22 mouse cellular contexts compared by ENCODE assay signal in genomic region chr16:43647641-43648040, GRCm38 (mm10). TPM values are rescaled to one million over a fixed set of nuclear protein-coding genes. Genes with fewer than 3 reads are reported as not detected.
A peak's percentile ranks its signal among the peaks of the same experiment; 100 is the strongest.
DNase-seq lines count a peak whose midpoint lies in the region; ATAC-seq and TF ChIP-seq lines count a peak whose summit lies in the region.
"Had no signal": no experiment of that assay in that cellular context is flagged by ENCODE, and none has a peak within 500 bp of the region (broad histone marks: within the 10 kb centered on the region; RNA-seq: fewer than 3 reads in every experiment).

No protein-coding gene starts in this region.

- H3K9ac ChIP-seq in heart, embryonic 12.5 days: no peak overlapping the region
- no peak overlapping the region for H3K9ac ChIP-seq in midbrain, embryonic 11.5 days (ENCODE audit: low read length)
- H3K9ac ChIP-seq in midbrain, embryonic 15.5 days: no peak overlapping the region
- H3K9ac ChIP-seq in MEL (ENCODE audit: control insufficient read depth, low read depth, low read length, poor library complexity, severe bottlenecking): no peak overlapping the region
- no peak overlapping the region for H3K9ac ChIP-seq in kidney, embryonic 16.5 days (replicated peaks; ENCODE audit: low read length)

- peaks cover 3% of the 10 kb centered on the region; the same call in 1 of the 2 replicates for H3K36me3 ChIP-seq in heart, embryonic 12.5 days
- H3K36me3 ChIP-seq in midbrain, embryonic 11.5 days (ENCODE audit: control insufficient read depth, insufficient read depth, low read length): no peaks in the 10 kb centered on the region
- no peaks in the 10 kb centered on the region for H3K36me3 ChIP-seq in midbrain, embryonic 15.5 days (replicated peaks)
- H3K36me3 ChIP-seq in MEL (ENCODE audit: control insufficient read depth in 1 of 2, insufficient read depth in 2 of 2, low read length in 2 of 2): peaks cover 0 to 30% of the 10 kb centered on the region in 2 experiments; a peak in 2 of 4 replicates
- H3K36me3 ChIP-seq in kidney, embryonic 16.5 days (ENCODE audit: insufficient read depth, low read length): no peaks in the 10 kb centered on the region
- H3K36me3 ChIP-seq: G1E had no signal

- no peak overlapping the region for H3K4me2 ChIP-seq in heart, embryonic 12.5 days
- no peak overlapping the region for H3K4me2 ChIP-seq in midbrain, embryonic 11.5 days
- H3K4me2 ChIP-seq in midbrain, embryonic 15.5 days: no peak overlapping the region
- H3K4me2 ChIP-seq in kidney, embryonic 16.5 days (replicated peaks; ENCODE audit: low read depth, low read length): no peak overlapping the region

- TF ChIP-seq CTCF in MEL (IDR thresholded peaks at IDR 0.05 in 2 of 3, conservative IDR thresholded peaks at IDR 0.05 in 1 of 3; ENCODE audit: control insufficient read depth in 1 of 3, insufficient read depth in 1 of 3, low read depth in 2 of 3, low read length in 3 of 3, poor library complexity in 1 of 3, severe bottlenecking in 1 of 3): no peak

- 75% methylated on average over 1 of the region's 1 CpGs for WGBS in heart, embryonic 12.5 days
- WGBS in midbrain, embryonic 11.5 days: 86% methylated on average over 1 of the region's 1 CpGs
- WGBS in midbrain, embryonic 15.5 days: 89% methylated on average over 1 of the region's 1 CpGs
- 88% methylated on average over 1 of the region's 1 CpGs for WGBS in kidney, embryonic 16.5 days

- H3K4me3 ChIP-seq in heart, embryonic 12.5 days: no peak overlapping the region
- no peak overlapping the region for H3K4me3 ChIP-seq in midbrain, embryonic 11.5 days (ENCODE audit: low read depth, low read length)
- H3K4me3 ChIP-seq in midbrain, embryonic 15.5 days: no peak overlapping the region
- H3K4me3 ChIP-seq in MEL (ENCODE audit: control insufficient read depth in 1 of 2, insufficient read depth in 1 of 2, low read depth in 2 of 2, low read length in 2 of 2): no peak overlapping the region
- H3K4me3 ChIP-seq in kidney, embryonic 16.5 days (ENCODE audit: low read length): no peak overlapping the region

- TF ChIP-seq EP300 in MEL (IDR thresholded peaks at IDR 0.05; ENCODE audit: low read depth in 1 of 2, low read length in 2 of 2): peak; percentile 26 to 28; a peak in 2 of 4 replicates

- no peaks in the 10 kb centered on the region for H3K79me2 ChIP-seq in MEL (ENCODE audit: control insufficient read depth, insufficient read depth, low read length, poor library complexity)

- peaks cover 7% of the 10 kb centered on the region for H3K4me1 ChIP-seq in heart, embryonic 12.5 days (replicated peaks)
- H3K4me1 ChIP-seq in midbrain, embryonic 11.5 days (ENCODE audit: control insufficient read depth, insufficient read depth, low read length): no peaks in the 10 kb centered on the region
- no peaks in the 10 kb centered on the region for H3K4me1 ChIP-seq in midbrain, embryonic 15.5 days
- peaks cover 19 to 27% of the 10 kb centered on the region in 2 experiments for H3K4me1 ChIP-seq in MEL (ENCODE audit: control insufficient read depth in 1 of 2, insufficient read depth in 2 of 2, low read length in 2 of 2)
- no peaks in the 10 kb centered on the region for H3K4me1 ChIP-seq in kidney, embryonic 16.5 days (ENCODE audit: insufficient read depth, low read length)

- H3K27me3 ChIP-seq in heart, embryonic 12.5 days (replicated peaks): no peaks in the 10 kb centered on the region
- H3K27me3 ChIP-seq in midbrain, embryonic 11.5 days (ENCODE audit: control insufficient read depth, insufficient read depth, low read length): no peaks in the 10 kb centered on the region
- no peaks in the 10 kb centered on the region for H3K27me3 ChIP-seq in midbrain, embryonic 15.5 days (replicated peaks)
- H3K27me3 ChIP-seq in MEL (ENCODE audit: control insufficient read depth in 1 of 2, insufficient read depth in 2 of 2, low read length in 2 of 2): no peaks in the 10 kb centered on the region
- no peaks in the 10 kb centered on the region for H3K27me3 ChIP-seq in kidney, embryonic 16.5 days (ENCODE audit: insufficient read depth, low read length)
- H3K27me3 ChIP-seq: CH12.LX, Patski had no signal

- H3K27ac ChIP-seq in heart, embryonic 12.5 days (ENCODE audit: poor library complexity, severe bottlenecking): no peak overlapping the region
- H3K27ac ChIP-seq in midbrain, embryonic 11.5 days (ENCODE audit: low read depth, low read length): no peak overlapping the region
- no peak overlapping the region for H3K27ac ChIP-seq in midbrain, embryonic 15.5 days
- no peak overlapping the region for H3K27ac ChIP-seq in MEL (ENCODE audit: control insufficient read depth, low read depth, low read length)
- no peak overlapping the region for H3K27ac ChIP-seq in kidney, embryonic 16.5 days (ENCODE audit: low read length)

- no peak for ATAC-seq in heart, embryonic 12.5 days (ENCODE audit: insufficient number of reproducible peaks, low FRiP score)
- no peak for ATAC-seq in midbrain, embryonic 11.5 days (ENCODE audit: low FRiP score)
- no peak for ATAC-seq in midbrain, embryonic 15.5 days (replicated peaks)
- no peak for ATAC-seq in kidney, embryonic 16.5 days (ENCODE audit: low FRiP score, low TSS enrichment)
- ATAC-seq: Patski had no signal

- TF ChIP-seq POLR2A in MEL (IDR thresholded peaks at IDR 0.05; ENCODE audit: control insufficient read depth in 1 of 2, insufficient read depth in 1 of 2, low read depth in 1 of 2, low read length in 2 of 2, poor library complexity in 1 of 2): no peak

- H3K9me3 ChIP-seq in heart, embryonic 12.5 days (replicated peaks): no peaks in the 10 kb centered on the region
- H3K9me3 ChIP-seq in midbrain, embryonic 11.5 days (ENCODE audit: control insufficient read depth, low read length): no peaks in the 10 kb centered on the region
- no peaks in the 10 kb centered on the region for H3K9me3 ChIP-seq in midbrain, embryonic 15.5 days
- no peaks in the 10 kb centered on the region for H3K9me3 ChIP-seq in MEL (replicated peaks; ENCODE audit: insufficient read depth, low read length)
- no peaks in the 10 kb centered on the region for H3K9me3 ChIP-seq in kidney, embryonic 16.5 days (ENCODE audit: low read length)
- H3K9me3 ChIP-seq: G1E had no signal

- DNase-seq in heart, adult 11 months: peak; percentile 16
- peak; percentile 59 for DNase-seq in midbrain, embryonic 11.5 days (ENCODE audit: low spot score, missing footprints)
- no peak for DNase-seq in MEL (ENCODE audit: low read depth, low spot score)
- DNase-seq: adrenal gland, adult 2 months; adrenal gland, adult 8-10 months; adrenal gland, postnatal 10 days; adrenal gland, postnatal 14 days; adrenal gland, postnatal 25 days; adrenal gland, postnatal 36 days; B cell, adult 2 months; cerebellum, adult 11 months; cerebellum, adult 11-12 months; cerebellum, adult 18-20 months; cerebellum, adult 2 months had no signal

- no peak for TF ChIP-seq RAD21 in MEL (IDR thresholded peaks at IDR 0.05; ENCODE audit: low read depth, low read length)

TF ChIP-seq in MEL, 35 proteins besides CTCF, POLR2A, EP300 and RAD21:
- TF ChIP-seq MEF2A (IDR thresholded peaks at IDR 0.05; ENCODE audit: extremely low read depth, insufficient replicate concordance, low read depth, low read length, poor library complexity, severe bottlenecking): no peak
- no peak for TF ChIP-seq NELFE (IDR thresholded peaks at IDR 0.05; ENCODE audit: low read depth, low read length)
- TF ChIP-seq MXI1 (IDR thresholded peaks at IDR 0.05; ENCODE audit: low read depth, low read length): no peak
- TF ChIP-seq ZKSCAN1 (IDR thresholded peaks at IDR 0.05; ENCODE audit: low read depth, low read length): 0 out of 2 replicates have a peak, but pooled peaks have one; percentile 50
- 0 out of 2 replicates have a peak, but pooled peaks have one; percentile 12 for TF ChIP-seq RCOR1 (IDR thresholded peaks at IDR 0.05; ENCODE audit: low read depth, low read length)
- no peak for TF ChIP-seq KAT2A (conservative IDR thresholded peaks at IDR 0.05; ENCODE audit: low read depth, low read length)
TF ChIP-seq in MEL: peak in this region for 2.

RNA-seq across cellular contexts. Expression of gene Tigit, which starts 16.3 kb away (rescaled TPM):
- polyA plus RNA-seq in heart, embryonic 12.5 days (2016; fragmentation: Nextera tagmentation; extraction: Ambion mirVana): not detected in 2 replicates
- not detected in 2 replicates for polyA plus RNA-seq in midbrain, embryonic 11.5 days (2014; fragmentation: Nextera tagmentation; extraction: Ambion mirVana)
- polyA plus RNA-seq in midbrain, embryonic 15.5 days (2015; fragmentation: Nextera tagmentation; extraction: Ambion mirVana): not detected in 2 replicates
- total RNA-seq in MEL (2012; rRNA removed): 0.39 and 0.85 TPM in 2 replicates
- polyA plus RNA-seq in MEL (2012; ENCODE audit: insufficient read depth in 1 of 2, insufficient read length in 2 of 2, low read depth in 1 of 2, low replicate concordance in 2 of 2, missing spikeins in 1 of 2): 1 to 10 TPM in 1 of 2 experiments, not detected in 1; 7.5 TPM
- not detected in 2 replicates for polyA plus RNA-seq in kidney, embryonic 16.5 days (2015; fragmentation: Nextera tagmentation; extraction: Ambion mirVana)
- total RNA-seq: adrenal gland, postnatal 10 days; adrenal gland, postnatal 14 days; adrenal gland, postnatal 25 days; adrenal gland, postnatal 36 days; adrenal gland, postnatal 4 days; G1E had no signal
- polyA plus RNA-seq: brain, embryonic 14.5 days; cerebellum, adult 2 months; G1E; Patski had no signal
